Mouse (Mus musculus): ENCODE data around the gene Mms22l.
"Not testable (repeated sequence)": the region's sequence is repeated elsewhere in the genome, so short reads cannot be mapped to it uniquely, and the experiment has no call there.

Gene Mms22l

GRCm38 (mm10) chr4:24620005-24620404, 123.8 kb downstream of the Mms22l start:
- DNase-seq (ENCODE audit: extremely low spot score, low read depth, low spot score): no peak

GRCm38 (mm10) chr4:24620440-24620839, 124.2 kb downstream of the Mms22l start:
- no peak for DNase-seq (ENCODE audit: extremely low spot score, low read depth, low spot score)

- no peak for DNase-seq (ENCODE audit: extremely low spot score, low read depth, low spot score)
Observed at GRCm38 (mm10) chr4:24621422-24622187, 125.4 kb downstream of the Mms22l start.

- DNase-seq (ENCODE audit: extremely low spot score, low read depth, low spot score): no peak
Observed at GRCm38 (mm10) chr4:24625951-24626584, 129.8 kb downstream of the Mms22l start.

- no peak for DNase-seq (ENCODE audit: extremely low spot score, low read depth, low spot score)
Observed at GRCm38 (mm10) chr4:24626686-24627085, 130.4 kb downstream of the Mms22l start.

GRCm38 (mm10) chr4:24627871-24628270, 131.6 kb downstream of the Mms22l start:
- DNase-seq (ENCODE audit: extremely low spot score, low read depth, low spot score): no peak

- no peak for DNase-seq (ENCODE audit: extremely low spot score, low read depth, low spot score)
Observed at GRCm38 (mm10) chr4:24630430-24630829, 134.2 kb downstream of the Mms22l start.

- no peak for DNase-seq (ENCODE audit: extremely low spot score, low read depth, low spot score)
Observed at GRCm38 (mm10) chr4:24631177-24631911, 135.1 kb downstream of the Mms22l start.

- no peak for DNase-seq (ENCODE audit: extremely low spot score, low read depth, low spot score)
Observed at GRCm38 (mm10) chr4:24642306-24642705, 146.1 kb downstream of the Mms22l start.

GRCm38 (mm10) chr4:24644735-24645134, 148.5 kb downstream of the Mms22l start:
- not testable (repeated sequence) for DNase-seq (ENCODE audit: extremely low spot score, low read depth, low spot score)

All from hindlimb bud, embryonic 11.5 days (tissue).